Mouse (Mus musculus) olfactory bulb, adult 2 months (tissue): ENCODE data around the gene Dkk2. TPM values are rescaled to one million over a fixed set of nuclear protein-coding genes. Genes with fewer than 3 reads are reported as not detected.

Experiments
- H3K27ac ChIP-seq: fragments of 200-500 bp; 2 replicates; pipeline ENCODE4 v1.5.1; 2012; ENCODE audit warnings: low read depth, low read length; ENCODE audit not compliant: insufficient read depth
- H3K4me1 ChIP-seq: fragments of 200-500 bp; 2 replicates; pipeline ENCODE4 v1.6.1; 2012; ENCODE audit warnings: low read length; ENCODE audit not compliant: control insufficient read depth, insufficient read depth
- H3K4me3 ChIP-seq: fragments of 200-500 bp; 2 replicates; pipeline ENCODE4 v1.5.1; 2012; ENCODE audit warnings: mild to moderate bottlenecking, low read depth, low read length, moderate library complexity; ENCODE audit not compliant: insufficient read depth
- CTCF ChIP-seq: fragments of 200-500 bp; IDR thresholded peaks from 2 replicates; pipeline ENCODE4 v1.5.1; 2012; ENCODE audit warnings: low read depth, mild to moderate bottlenecking, low read length, moderate library complexity; ENCODE audit not compliant: insufficient read depth
- POLR2A ChIP-seq: fragments of 200-500 bp; IDR thresholded peaks from 2 replicates; pipeline ENCODE4 v1.6.1; 2012; ENCODE audit warnings: mild to moderate bottlenecking, low read depth, low read length, moderate library complexity; ENCODE audit not compliant: insufficient read depth
- WGBS: fragments of 180-500 bp; shearing (Covaris S2); methylation state at CpG from one replicate; pipeline ENCODE4 v1.1.7; 2018; 5-methylcytosine and 5-hydroxymethylcytosine counted together
- polyA plus RNA-seq: library from polyadenylated mRNA; stranded (reverse); fragments of >200 nt; gene quantifications from 2 replicates; pipeline ENCODE4 v1.2.4, GENCODE M21; 2012; ENCODE audit warnings: low replicate concordance; ENCODE audit not compliant: missing spikeins, insufficient read depth, insufficient read length

Gene Dkk2
- polyA plus RNA-seq, 1 experiment, result not detected

DNA sequence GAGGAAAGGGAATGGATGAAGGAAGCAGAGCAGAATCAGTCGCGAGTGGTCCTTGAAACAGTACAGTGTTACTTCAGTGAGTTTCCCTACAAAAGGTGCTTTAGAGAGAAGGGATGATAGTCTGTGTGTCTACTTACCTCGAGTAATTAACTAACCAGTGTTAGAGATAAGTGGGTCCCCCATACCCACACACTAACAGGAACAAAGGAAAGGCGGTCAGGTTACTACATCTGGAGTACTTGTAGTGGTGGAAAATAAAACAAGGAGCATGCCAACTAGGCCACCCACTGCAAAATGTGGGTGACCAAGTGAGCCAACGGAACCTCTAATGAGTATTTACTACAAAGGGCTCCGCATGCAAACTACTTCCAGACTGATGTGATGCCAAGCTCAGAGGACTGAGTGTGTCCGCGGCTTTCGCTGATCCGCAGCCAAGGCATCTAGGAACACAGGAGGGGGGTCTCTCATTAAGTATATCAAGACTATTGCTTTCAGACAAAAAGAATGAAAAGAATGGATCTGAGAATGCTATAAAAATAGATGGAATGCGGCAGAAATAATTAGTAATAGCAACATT is 52.8 kb downstream of the Dkk2 start:
- no peak overlapping the region for H3K27ac ChIP-seq
- H3K4me1 ChIP-seq, result no peaks in the 10 kb centered on the region
- TF ChIP-seq POLR2A (no peak), CTCF (no peak)
- no peak overlapping the region for H3K4me3 ChIP-seq
- 26% methylated on average over 11 of the region's 11 CpGs for WGBS

- WGBS, result 83% methylated on average over 4 of the region's 4 CpGs
- TF ChIP-seq CTCF, result no peak
- no peak for TF ChIP-seq POLR2A
- no peaks in the 10 kb centered on the region for H3K4me1 ChIP-seq
- H3K27ac ChIP-seq, result no peak overlapping the region
- no peak overlapping the region for H3K4me3 ChIP-seq
Measured at GRCm38 (mm10) chr3:132141031-132141430, 55.9 kb downstream of the Dkk2 start.

- 46% methylated on average over 6 of the region's 6 CpGs for WGBS
- no peaks in the 10 kb centered on the region for H3K4me1 ChIP-seq
- H3K27ac ChIP-seq, result no peak overlapping the region
- TF ChIP-seq CTCF (no peak), POLR2A (no peak)
- no peak overlapping the region for H3K4me3 ChIP-seq
Measured at GRCm38 (mm10) chr3:132149446-132150025, 64.4 kb downstream of the Dkk2 start.

DNA sequence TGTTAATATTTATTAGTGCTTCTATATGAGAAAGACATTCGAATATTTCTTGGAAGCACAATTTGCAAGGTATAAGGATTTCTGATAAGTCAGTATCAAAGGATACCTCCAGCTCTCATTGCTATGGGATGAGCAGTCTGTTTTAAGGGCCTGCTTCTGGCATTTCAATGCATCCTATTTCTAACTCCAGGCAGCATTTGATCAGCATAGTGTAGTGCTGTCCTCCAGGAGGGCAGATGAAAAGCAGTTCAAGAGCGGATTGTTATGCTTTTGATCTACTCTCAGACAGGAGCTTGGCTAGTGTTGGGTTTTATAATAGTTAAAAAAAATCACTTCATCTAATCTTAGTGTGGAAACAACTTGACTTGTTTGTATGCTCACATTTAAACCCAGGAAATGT is 73.7 kb downstream of the Dkk2 start:
- 88% methylated on average over 2 of the region's 2 CpGs for WGBS
- no peak for TF ChIP-seq POLR2A
- no peak for TF ChIP-seq CTCF
- no peak overlapping the region for H3K4me3 ChIP-seq
- H3K4me1 ChIP-seq, result no peaks in the 10 kb centered on the region
- no peak overlapping the region for H3K27ac ChIP-seq

DNA sequence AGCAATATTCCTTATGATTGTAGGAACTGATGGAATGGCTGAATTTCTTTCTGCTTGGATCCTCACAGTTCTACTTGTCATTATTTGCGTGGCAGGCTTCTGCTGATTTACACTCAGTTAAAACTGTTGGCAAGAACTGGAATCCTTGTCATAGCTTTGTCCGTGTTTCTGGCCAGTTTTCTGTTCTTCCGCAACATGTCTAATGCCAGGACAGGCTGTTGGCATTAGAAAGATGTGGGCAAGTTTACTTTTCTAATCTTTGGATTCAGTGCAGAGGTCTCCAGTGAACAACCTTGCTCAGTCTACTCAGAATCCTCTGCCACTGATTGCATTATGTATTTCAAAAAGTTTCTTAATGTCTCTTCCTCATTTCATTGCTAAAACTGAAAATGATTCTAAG is 83.8 kb downstream of the Dkk2 start:
- Histone ChIP-seq H3K27ac (no peak overlapping the region), H3K4me1 (no peaks in the 10 kb centered on the region), H3K4me3 (no peak overlapping the region)
- TF ChIP-seq CTCF (no peak), POLR2A (no peak)
- 60% methylated on average over 3 of the region's 3 CpGs for WGBS

- no peak overlapping the region for H3K27ac ChIP-seq
- no peaks in the 10 kb centered on the region for H3K4me1 ChIP-seq
- TF ChIP-seq CTCF (no peak), POLR2A (no peak)
- no peak overlapping the region for H3K4me3 ChIP-seq
- WGBS, result 90% methylated on average over 12 of the region's 12 CpGs
Measured at GRCm38 (mm10) chr3:132186888-132187552, 101.9 kb downstream of the Dkk2 start.

GRCm38 (mm10) chr3:132201950-132202349 is 116.9 kb downstream of the Dkk2 start:
- Histone ChIP-seq H3K4me1 (no peaks in the 10 kb centered on the region), H3K4me3 (no peak overlapping the region), H3K27ac (no peak overlapping the region)
- TF ChIP-seq POLR2A (no peak), CTCF (no peak)
- WGBS, result 32% methylated on average over 4 of the region's 4 CpGs

GRCm38 (mm10) chr3:132202665-132203064 is 117.6 kb downstream of the Dkk2 start:
- H3K4me3 ChIP-seq, result no peak overlapping the region
- 84% methylated on average over 5 of the region's 5 CpGs for WGBS
- TF ChIP-seq CTCF (no peak), POLR2A (no peak)
- H3K27ac ChIP-seq, result no peak overlapping the region
- no peaks in the 10 kb centered on the region for H3K4me1 ChIP-seq

- no peak for TF ChIP-seq POLR2A
- TF ChIP-seq CTCF, result 0 out of 2 replicates have a peak, but pooled peaks have one; percentile 26
- WGBS, result 41% methylated on average over 11 of the region's 11 CpGs
- H3K4me1 ChIP-seq, result no peaks in the 10 kb centered on the region
- H3K4me3 ChIP-seq, result no peak overlapping the region
- H3K27ac ChIP-seq, result no peak overlapping the region
Measured at GRCm38 (mm10) chr3:132207469-132207868, 122.4 kb downstream of the Dkk2 start.

DNA sequence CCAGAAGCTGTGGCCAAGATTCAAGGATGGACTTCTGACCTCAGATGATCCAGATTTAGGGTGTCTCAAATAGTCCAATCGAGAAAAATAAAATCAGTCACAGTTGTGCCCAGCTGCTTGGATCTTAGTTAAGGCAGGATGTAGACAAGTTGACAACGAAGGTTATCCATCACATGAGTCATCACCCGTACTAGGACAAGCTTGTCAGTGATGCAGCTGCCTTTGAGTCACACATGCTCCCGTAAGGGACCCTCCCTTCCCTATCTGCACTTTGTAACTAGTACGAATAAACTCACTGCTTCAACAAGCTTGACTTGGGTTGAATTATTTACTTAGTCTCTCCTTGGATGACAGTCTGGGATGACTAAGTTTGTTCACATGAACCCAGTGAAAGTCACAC is 126.2 kb downstream of the Dkk2 start:
- Histone ChIP-seq H3K4me1 (no peaks in the 10 kb centered on the region), H3K4me3 (no peak overlapping the region), H3K27ac (no peak overlapping the region)
- 87% methylated on average over 5 of the region's 5 CpGs for WGBS
- TF ChIP-seq CTCF (no peak), POLR2A (no peak)
